Comparison of ENCODE assay signal across 11 mouse cellular contexts in the genomic region with DNA sequence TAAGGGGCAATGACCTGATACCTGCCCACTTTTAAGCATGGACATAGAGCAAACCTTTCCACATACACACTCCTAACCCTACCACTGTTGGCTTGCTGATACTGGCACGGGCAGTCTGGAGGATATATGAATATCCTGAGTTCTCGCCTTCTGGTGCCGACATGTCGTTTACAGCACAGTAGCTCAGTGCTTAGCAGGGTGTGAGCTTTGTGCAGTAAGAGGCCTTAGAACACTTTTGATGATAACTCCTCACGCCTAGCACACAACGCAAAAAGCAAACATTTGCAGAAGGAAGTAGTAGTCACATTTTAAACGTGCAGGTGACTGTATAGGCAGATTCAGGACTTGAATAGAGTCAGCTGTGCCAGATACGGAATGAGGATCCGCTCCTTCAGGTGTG. TPM values are rescaled to one million over a fixed set of nuclear protein-coding genes. Genes with fewer than 3 reads are reported as not detected.
A peak's percentile ranks its signal among the peaks of the same experiment; 100 is the strongest.
DNase-seq lines count a peak whose midpoint lies in the region; ATAC-seq and TF ChIP-seq lines count a peak whose summit lies in the region.
"Had no signal": no experiment of that assay in that cellular context is flagged by ENCODE, and none has a peak within 500 bp of the region (broad histone marks: within the 10 kb centered on the region; RNA-seq: fewer than 3 reads in every experiment).

No protein-coding gene starts in this region.

- DNase-seq in heart, adult 18-20 months, result no peak
- peak; percentile 17 for DNase-seq in lung, postnatal 0 days (ENCODE audit: low spot score)
- DNase-seq in lung, postnatal 25 days (ENCODE audit: low spot score), result no peak
- no peak for DNase-seq in cerebellum, adult 8-10 months

- no peak overlapping the region for H3K4me3 ChIP-seq in heart, embryonic 14.5 days (ENCODE audit: control insufficient read depth in 1 of 2, insufficient read depth in 1 of 2, low read depth in 1 of 2, low read length in 2 of 2)
- H3K4me3 ChIP-seq in lung, postnatal 0 days (ENCODE audit: low read depth, low read length), result no peak overlapping the region
- H3K4me3 ChIP-seq in forebrain, embryonic 16.5 days (replicated peaks; ENCODE audit: low read length), result no peak overlapping the region
- no peak overlapping the region for H3K4me3 ChIP-seq in stomach, embryonic 15.5 days (replicated peaks)
- H3K4me3 ChIP-seq: hindbrain, embryonic 10.5 days; limb, embryonic 12.5 days; midbrain, embryonic 10.5 days had no signal

- no peak for TF ChIP-seq CTCF in lung, postnatal 0 days (IDR thresholded peaks at IDR 0.05)

- H3K4me1 ChIP-seq in heart, embryonic 14.5 days (ENCODE audit: control insufficient read depth in 2 of 2, insufficient read depth in 2 of 2, low read length in 2 of 2), result peaks cover 14 to 29% of the 10 kb centered on the region in 2 experiments
- peaks cover 11% of the 10 kb centered on the region; the same call in 1 of the 2 replicates for H3K4me1 ChIP-seq in lung, postnatal 0 days (ENCODE audit: insufficient read depth, low read depth, low read length)
- peaks cover 28% of the 10 kb centered on the region for H3K4me1 ChIP-seq in forebrain, embryonic 16.5 days (replicated peaks; ENCODE audit: control insufficient read depth, insufficient read depth, low read length)
- peaks cover 40% of the 10 kb centered on the region for H3K4me1 ChIP-seq in stomach, embryonic 15.5 days

- H3K36me3 ChIP-seq in heart, embryonic 14.5 days (ENCODE audit: control insufficient read depth, insufficient read depth, low read length), result no peaks in the 10 kb centered on the region
- no peaks in the 10 kb centered on the region for H3K36me3 ChIP-seq in lung, postnatal 0 days (ENCODE audit: insufficient read depth, low read length)
- no peaks in the 10 kb centered on the region for H3K36me3 ChIP-seq in forebrain, embryonic 16.5 days (ENCODE audit: control insufficient read depth, insufficient read depth)
- H3K36me3 ChIP-seq in stomach, embryonic 15.5 days, result no peaks in the 10 kb centered on the region
- H3K36me3 ChIP-seq: limb, embryonic 12.5 days had no signal

- H3K27me3 ChIP-seq in heart, embryonic 14.5 days (ENCODE audit: control insufficient read depth, insufficient read depth, low read length), result no peaks in the 10 kb centered on the region
- no peaks in the 10 kb centered on the region for H3K27me3 ChIP-seq in lung, postnatal 0 days (replicated peaks; ENCODE audit: insufficient read depth, low read length)
- H3K27me3 ChIP-seq in forebrain, embryonic 16.5 days (replicated peaks; ENCODE audit: control insufficient read depth, insufficient read depth, low read length), result no peaks in the 10 kb centered on the region
- H3K27me3 ChIP-seq in stomach, embryonic 15.5 days (replicated peaks), result no peaks in the 10 kb centered on the region
- H3K27me3 ChIP-seq: limb, embryonic 12.5 days; Patski had no signal

- no peak for TF ChIP-seq EP300 in lung, postnatal 0 days (IDR thresholded peaks at IDR 0.05)

- ATAC-seq in heart, embryonic 14.5 days (ENCODE audit: insufficient number of reproducible peaks, insufficient read depth, low FRiP score, low read depth), result no peak; the same call in 1 of the 2 replicates
- ATAC-seq in lung, postnatal 0 days, result no peak
- ATAC-seq in forebrain, embryonic 16.5 days, result peak; percentile 43; the same call in 1 of the 2 replicates
- ATAC-seq in stomach, embryonic 15.5 days (ENCODE audit: insufficient read depth, low FRiP score, low read depth), result peak; percentile 64

- H3K27ac ChIP-seq in heart, embryonic 14.5 days (replicated peaks in 1 of 2; ENCODE audit: control insufficient read depth in 1 of 2, insufficient read depth in 1 of 2, low read depth in 2 of 2, low read length in 2 of 2), result no peak overlapping the region
- no peak overlapping the region for H3K27ac ChIP-seq in lung, postnatal 0 days (ENCODE audit: low read length)
- H3K27ac ChIP-seq in forebrain, embryonic 16.5 days (ENCODE audit: low read length), result no peak overlapping the region
- peak overlapping the region; percentile 85 for H3K27ac ChIP-seq in stomach, embryonic 15.5 days
- H3K27ac ChIP-seq: hindbrain, embryonic 10.5 days; limb, embryonic 12.5 days had no signal

- H3K9me3 ChIP-seq in heart, embryonic 14.5 days (ENCODE audit: control insufficient read depth, low read length), result no peaks in the 10 kb centered on the region
- H3K9me3 ChIP-seq in lung, postnatal 0 days (ENCODE audit: low read length), result no peaks in the 10 kb centered on the region
- H3K9me3 ChIP-seq in forebrain, embryonic 16.5 days (ENCODE audit: control insufficient read depth, low read length), result no peaks in the 10 kb centered on the region
- H3K9me3 ChIP-seq in stomach, embryonic 15.5 days, result no peaks in the 10 kb centered on the region
- H3K9me3 ChIP-seq: hindbrain, embryonic 10.5 days; limb, embryonic 12.5 days; midbrain, embryonic 10.5 days had no signal

- H3K4me2 ChIP-seq in heart, embryonic 14.5 days (ENCODE audit: low read length), result peak overlapping the region; percentile 56
- H3K4me2 ChIP-seq in lung, postnatal 0 days (replicated peaks; ENCODE audit: low read depth, low read length), result peak overlapping the region; percentile 14; the same call in 1 of the 2 replicates
- H3K4me2 ChIP-seq in forebrain, embryonic 16.5 days (ENCODE audit: low read length), result no peak overlapping the region
- peak overlapping the region; percentile 45; the same call in 1 of the 2 replicates for H3K4me2 ChIP-seq in stomach, embryonic 15.5 days
- H3K4me2 ChIP-seq: limb, embryonic 12.5 days had no signal

- 0 out of 2 replicates have a peak overlapping the region, but pooled peaks have one; percentile 18 for H3K9ac ChIP-seq in heart, embryonic 14.5 days (ENCODE audit: low read length)
- H3K9ac ChIP-seq in lung, postnatal 0 days (replicated peaks; ENCODE audit: low read depth), result no peak overlapping the region
- no peak overlapping the region for H3K9ac ChIP-seq in forebrain, embryonic 16.5 days (replicated peaks; ENCODE audit: low read depth, low read length)
- H3K9ac ChIP-seq in stomach, embryonic 15.5 days, result no peak overlapping the region
- H3K9ac ChIP-seq: limb, embryonic 12.5 days had no signal

- 49% methylated on average over 9 of the region's 9 CpGs for WGBS in heart, embryonic 14.5 days
- WGBS in lung, postnatal 0 days, result 38% methylated on average over 9 of the region's 9 CpGs
- 63% methylated on average over 9 of the region's 9 CpGs for WGBS in forebrain, embryonic 16.5 days
- 52% methylated on average over 9 of the region's 9 CpGs for WGBS in stomach, embryonic 15.5 days

RNA-seq across cellular contexts. Expression of a gene that starts 4.7 kb away (rescaled TPM):
- 38.8 and 39.4 TPM in 2 replicates for polyA plus RNA-seq in heart, embryonic 14.5 days (2014; fragmentation: Nextera tagmentation; extraction: Ambion mirVana)
- total RNA-seq in heart, adult 18-20 months (2021), result 10 to 100 TPM; 10.6 to 11.3 TPM
- polyA plus RNA-seq in lung, postnatal 0 days (2015; fragmentation: Nextera tagmentation; extraction: Ambion mirVana), result 26.0 and 28.4 TPM in 2 replicates
- 86.4 and 104 TPM in 2 replicates for polyA plus RNA-seq in forebrain, embryonic 16.5 days (2015; fragmentation: Nextera tagmentation; extraction: Ambion mirVana)
- 74.3 and 74.5 TPM in 2 replicates for polyA plus RNA-seq in stomach, embryonic 15.5 days (2015; fragmentation: Nextera tagmentation; extraction: Ambion mirVana)

Comparison
In these comparisons a context has a peak if more than half of its experiments do, and no peak if none do; other contexts are left out.
1. ATAC-seq: peak in forebrain, embryonic 16.5 days (single experiment) and stomach, embryonic 15.5 days (single experiment); none in heart, embryonic 14.5 days (single experiment) and lung, postnatal 0 days (single experiment).